Mouse (Mus musculus): ENCODE measurements at regions not wholly inside any gene's neighbourhood (a gene's known extent, or its start where the extent isn't known, plus 50 kb on each side); places are given as distances from the start of the nearest gene placed in this dataset.

DNA sequence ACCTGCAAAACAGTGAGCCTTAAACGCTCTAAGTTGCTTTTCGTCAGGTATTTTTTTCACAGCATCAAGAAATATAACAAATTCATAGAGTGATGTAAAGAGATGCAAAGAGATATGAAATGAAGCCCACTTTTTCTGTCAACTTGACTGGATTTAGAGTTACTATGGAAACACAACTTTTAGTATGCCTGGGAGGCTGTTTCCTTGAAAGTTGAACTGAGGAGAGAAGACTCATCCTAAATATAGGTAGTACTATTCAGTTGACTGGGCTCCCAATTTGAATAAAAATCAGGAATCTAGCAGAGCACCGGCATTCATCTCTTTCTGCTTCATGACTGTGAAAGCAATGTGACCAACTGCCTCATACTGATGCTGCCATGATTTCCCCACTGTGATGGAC is 509.7 kb downstream of the Synb start:
- no peak for DNase-seq (ENCODE audit: low read depth)

DNA sequence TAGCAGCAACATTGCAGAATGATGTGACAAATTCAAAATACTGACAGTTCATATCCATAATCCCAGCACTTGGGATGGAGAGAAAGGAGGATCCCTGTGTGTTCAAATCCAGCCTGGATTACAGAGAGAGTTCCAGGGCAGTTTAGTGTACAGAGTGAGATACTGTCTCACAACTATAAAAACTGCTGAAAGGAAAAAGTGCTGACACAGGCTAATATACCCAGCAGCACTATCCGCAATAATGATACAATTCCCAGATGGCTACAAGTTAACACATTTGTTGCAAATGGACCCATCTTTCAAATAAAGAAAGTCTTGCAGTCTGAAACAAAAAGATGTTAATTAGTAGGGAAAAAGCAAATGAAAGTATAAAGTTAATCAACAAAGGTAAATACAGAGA is 510.9 kb downstream of the Synb start:
- no peak for DNase-seq (ENCODE audit: low read depth)

DNA sequence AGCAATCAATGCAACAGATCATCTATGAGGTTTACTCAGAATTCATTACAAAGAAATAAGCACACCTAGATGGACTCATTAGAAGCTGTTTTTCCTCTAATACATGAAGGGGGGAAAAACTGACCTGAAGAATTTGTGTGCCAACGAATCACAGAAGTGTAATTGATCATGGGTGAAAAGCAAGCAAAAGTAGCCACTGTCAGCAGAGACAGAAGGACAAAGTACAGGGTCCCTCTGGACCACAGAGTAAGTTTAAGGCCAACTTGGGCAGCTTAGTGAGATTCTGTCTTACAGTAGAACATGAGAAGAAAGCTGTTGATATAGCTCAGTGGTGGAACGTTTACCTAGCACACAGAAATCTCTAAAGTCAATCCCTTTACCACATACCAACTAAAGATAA is 523.7 kb downstream of the Synb start:
- DNase-seq (ENCODE audit: low read depth), result no peak

DNA sequence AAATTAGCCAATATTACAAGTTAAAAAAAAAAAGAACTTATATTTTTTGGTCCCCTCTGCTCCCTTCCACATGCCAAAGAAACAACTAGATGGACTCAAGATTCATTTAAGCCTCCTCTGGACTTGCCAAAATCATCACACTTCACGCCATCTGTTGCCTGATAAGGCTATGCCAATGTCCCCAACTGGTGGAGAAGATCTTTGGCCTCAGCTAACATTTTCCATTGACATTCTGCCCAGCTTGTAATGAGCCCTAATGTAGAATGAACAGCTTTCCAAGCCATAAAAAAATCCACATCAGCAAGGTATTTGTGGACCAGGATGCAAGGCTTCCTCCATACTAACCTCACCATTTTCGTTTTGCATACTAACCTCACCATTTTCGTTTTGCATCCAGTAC is 531.2 kb downstream of the Synb start:
- DNase-seq (ENCODE audit: low read depth), result no peak

DNA sequence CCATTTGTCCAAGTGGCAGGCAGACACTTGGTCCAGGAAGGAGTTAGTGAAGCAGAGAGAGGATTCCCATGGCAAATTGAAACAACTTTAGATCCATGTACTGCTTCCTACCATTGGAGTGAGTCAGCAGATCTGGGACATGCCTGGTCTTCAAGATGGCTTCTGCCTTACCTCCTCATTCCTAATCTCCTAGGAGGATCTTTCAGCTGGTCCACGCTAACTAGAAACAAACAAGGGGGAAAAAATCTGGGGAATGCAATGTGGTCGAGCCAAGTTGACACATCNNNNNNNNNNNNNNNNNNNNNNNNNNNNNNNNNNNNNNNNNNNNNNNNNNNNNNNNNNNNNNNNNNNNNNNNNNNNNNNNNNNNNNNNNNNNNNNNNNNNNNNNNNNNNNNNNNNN is 549.4 kb downstream of the Synb start:
- DNase-seq (ENCODE audit: low read depth), result no peak

DNA sequence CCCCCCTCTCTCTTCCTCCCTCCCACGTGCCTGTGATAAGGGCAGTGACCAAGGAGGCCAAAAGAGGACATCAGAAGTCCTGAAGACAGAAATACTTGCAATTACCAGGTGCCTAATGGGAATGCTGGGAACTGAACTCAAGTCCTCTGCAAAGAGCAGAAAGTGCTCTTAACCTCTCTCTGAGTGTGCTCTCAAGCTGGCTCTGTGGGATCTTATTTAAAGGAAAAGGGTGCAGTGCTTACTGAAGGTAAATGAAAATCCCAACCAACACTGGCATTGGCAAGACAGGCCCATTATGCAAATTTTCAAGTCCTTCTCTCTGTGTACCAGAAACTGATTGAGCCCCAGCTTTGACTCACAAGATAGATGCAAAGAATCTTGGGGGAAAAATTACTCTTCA is 555.6 kb downstream of the Synb start:
- DNase-seq (ENCODE audit: low read depth), result no peak

DNA sequence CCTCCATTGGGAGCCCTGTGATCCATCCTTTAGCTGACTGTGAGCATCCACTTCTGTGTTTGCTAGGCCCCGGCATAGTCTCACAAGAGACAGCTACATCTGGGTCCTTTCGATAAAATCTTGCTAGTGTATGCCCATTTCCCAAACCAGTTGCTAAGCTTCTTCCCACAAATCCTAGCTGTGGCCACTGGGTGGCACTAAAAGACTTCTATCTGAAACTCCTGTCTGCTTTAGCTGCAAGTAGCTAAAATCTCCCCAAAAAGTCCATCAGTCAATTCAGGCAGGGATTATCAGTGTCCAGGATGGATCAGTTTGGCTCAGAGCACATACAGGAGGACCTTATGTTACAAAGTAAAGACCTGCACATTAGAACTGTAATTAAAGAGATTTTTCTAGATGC is 558.3 kb downstream of the Synb start:
- DNase-seq (ENCODE audit: low read depth), result peak; percentile 38

DNA sequence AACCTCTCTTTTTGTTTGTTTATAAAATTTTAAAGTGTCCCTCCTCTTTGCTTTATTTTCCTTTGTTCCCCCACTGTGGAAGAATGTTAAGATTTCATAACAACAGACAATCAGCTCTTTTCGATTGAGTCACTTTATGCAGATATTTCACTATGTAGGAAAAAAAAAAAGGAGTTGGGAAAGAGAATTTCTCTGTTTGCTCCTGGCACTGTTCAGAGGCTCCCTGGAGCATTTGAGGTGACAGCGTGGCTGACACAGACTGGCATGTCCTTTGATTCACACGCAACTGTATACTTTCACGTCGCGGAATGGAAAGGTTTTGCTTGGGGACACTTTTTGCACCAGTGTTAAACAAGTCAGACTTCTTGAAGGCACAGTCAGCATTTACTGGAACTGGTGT is 572.9 kb downstream of the Synb start:
- DNase-seq (ENCODE audit: low read depth), result no peak

DNA sequence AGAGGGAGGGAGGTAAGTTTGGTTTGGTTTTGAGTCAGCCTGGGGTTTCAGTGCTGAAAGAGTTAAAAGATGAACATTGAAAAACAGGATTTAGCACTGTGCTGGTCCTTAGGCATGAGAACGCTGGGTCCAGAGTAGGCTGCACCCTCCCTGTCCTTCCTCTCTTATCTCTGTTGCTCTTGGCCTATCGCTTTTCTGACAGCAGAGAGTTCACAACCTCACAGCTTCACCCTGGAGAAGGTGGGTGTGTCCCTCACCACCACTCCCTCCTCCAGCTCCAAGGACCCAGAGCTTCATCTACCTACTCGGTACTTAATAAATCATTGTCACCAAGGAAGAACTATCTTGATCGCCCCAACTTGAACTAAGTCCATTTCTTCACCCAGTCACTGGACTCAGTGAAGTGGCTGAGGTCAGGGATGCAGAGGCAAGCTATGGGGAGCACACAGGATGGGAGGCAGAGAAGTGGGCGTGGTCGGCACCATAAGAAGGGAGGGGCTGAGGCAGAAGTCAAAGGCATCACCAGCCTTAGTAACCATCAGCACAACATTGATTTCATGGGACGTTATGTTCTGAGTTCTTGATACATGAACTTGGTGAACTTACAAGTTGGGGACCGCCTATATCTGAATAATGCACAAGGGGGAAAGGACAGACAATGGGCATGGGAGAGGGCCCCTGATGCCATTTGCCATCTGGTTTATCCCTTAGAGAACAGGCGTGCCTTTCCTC is 574.5 kb downstream of the Synb start:
- DNase-seq (ENCODE audit: low read depth), result no peak

DNA sequence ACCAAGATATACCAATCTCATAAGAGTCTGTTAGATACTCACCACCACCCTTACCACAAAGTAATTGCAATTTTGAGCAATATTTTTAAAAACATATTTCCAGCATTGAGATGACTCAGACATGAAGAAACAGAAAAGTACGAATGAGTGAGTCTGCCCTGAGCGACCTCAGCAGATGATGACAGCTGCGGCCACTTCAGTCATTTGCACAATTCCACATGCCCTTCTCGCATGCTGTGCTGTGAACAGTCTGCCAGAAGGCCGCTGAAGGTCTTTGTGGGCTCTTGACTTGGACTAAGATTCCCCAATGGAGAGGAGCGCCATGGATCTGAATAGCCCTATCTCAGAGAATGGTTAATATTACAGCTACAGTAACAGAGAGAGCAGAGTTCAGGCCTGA is 575.3 kb downstream of the Synb start:
- no peak for DNase-seq (ENCODE audit: low read depth)

Measured in induced T-regulatory cell, adult 2 months (primary cell).